Mouse (Mus musculus): ENCODE data around the gene Sytl3. TPM values are rescaled to one million over a fixed set of nuclear protein-coding genes. Genes with fewer than 3 reads are reported as not detected.
"Not testable (repeated sequence)": the region's sequence is repeated elsewhere in the genome, so short reads cannot be mapped to it uniquely, and the experiment has no call there.

Gene Sytl3
- polyA plus RNA-seq, 1 experiment from 2014 or later, result 0.28 TPM

DNA sequence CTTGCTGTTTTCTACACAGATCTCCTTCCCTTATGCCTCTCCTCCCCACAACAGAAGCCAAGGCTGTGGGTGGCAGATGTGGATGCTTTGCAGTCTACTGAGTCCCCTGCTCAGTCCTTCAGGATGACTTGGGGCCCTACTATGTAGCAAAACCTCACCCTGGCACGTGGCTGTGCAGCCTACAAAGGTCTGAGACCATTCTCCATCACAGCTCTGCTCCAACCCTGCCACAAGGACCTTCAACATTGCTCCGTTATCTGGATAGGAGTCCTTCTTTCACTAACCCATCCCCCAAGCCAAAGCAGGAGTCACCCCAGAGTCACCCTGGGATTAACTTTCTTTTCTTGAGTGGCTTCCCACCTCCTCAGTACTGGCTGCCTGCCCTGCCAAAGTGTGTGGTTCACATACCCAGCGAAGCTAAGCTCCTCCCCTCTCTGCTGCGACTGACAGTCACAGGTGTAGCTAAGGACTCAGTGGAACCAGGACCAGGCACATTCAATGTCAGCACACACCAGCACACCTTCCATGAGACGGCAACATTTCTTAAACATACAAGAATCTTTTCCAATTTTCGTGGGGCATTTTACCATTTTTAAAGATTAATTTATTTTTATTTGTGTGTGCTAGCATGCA is 33.9 kb upstream of the Sytl3 start:
- not testable (repeated sequence) for H3K4me3 ChIP-seq (ENCODE audit: low read depth, low read length); ATAC-seq (ENCODE audit: low read depth); H3K27me3 ChIP-seq (ENCODE audit: control insufficient read depth, insufficient read depth, low read depth, low read length); H3K9me3 ChIP-seq (replicated peaks; ENCODE audit: control insufficient read depth, low read length); H3K27ac ChIP-seq (ENCODE audit: low read length); H3K4me2 ChIP-seq (ENCODE audit: low read depth, low read length); H3K36me3 ChIP-seq (ENCODE audit: control insufficient read depth, insufficient read depth); H3K4me1 ChIP-seq (ENCODE audit: control insufficient read depth, low read depth, low read length); H3K9ac ChIP-seq (ENCODE audit: low read depth, low read length)
- 25% methylated on average over 1 of the region's 6 CpGs for WGBS (ENCODE audit: insufficient replicate concordance)

DNA sequence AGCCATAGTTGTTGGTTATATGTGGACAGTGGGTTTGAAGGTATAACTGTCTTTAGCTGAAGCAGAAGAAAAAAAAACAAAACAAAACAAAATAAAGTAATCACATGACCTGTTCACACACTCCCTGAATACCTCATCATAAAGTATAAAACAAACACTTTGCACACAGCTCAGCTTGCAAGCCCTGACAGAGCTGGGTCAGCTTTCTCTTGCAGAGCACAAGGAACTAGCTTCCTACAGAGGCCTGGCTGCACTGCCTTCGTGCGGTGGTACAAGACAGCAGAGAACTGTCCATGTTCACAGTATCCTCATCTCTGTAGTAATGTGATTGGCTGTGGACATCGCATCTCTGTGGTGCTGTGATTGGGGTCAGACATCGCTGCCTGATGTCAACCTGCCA is 28.5 kb upstream of the Sytl3 start:
- not testable (repeated sequence) for H3K4me2 ChIP-seq (ENCODE audit: low read depth, low read length); H3K27ac ChIP-seq (ENCODE audit: low read length); H3K9ac ChIP-seq (ENCODE audit: low read depth, low read length); H3K36me3 ChIP-seq (ENCODE audit: control insufficient read depth, insufficient read depth); H3K4me1 ChIP-seq (ENCODE audit: control insufficient read depth, low read depth, low read length); H3K9me3 ChIP-seq (replicated peaks; ENCODE audit: control insufficient read depth, low read length); H3K27me3 ChIP-seq (ENCODE audit: control insufficient read depth, insufficient read depth, low read depth, low read length); H3K4me3 ChIP-seq (ENCODE audit: low read depth, low read length); ATAC-seq (ENCODE audit: low read depth)
- WGBS (ENCODE audit: insufficient replicate concordance), result 81% methylated on average over 4 of the region's 4 CpGs

DNA sequence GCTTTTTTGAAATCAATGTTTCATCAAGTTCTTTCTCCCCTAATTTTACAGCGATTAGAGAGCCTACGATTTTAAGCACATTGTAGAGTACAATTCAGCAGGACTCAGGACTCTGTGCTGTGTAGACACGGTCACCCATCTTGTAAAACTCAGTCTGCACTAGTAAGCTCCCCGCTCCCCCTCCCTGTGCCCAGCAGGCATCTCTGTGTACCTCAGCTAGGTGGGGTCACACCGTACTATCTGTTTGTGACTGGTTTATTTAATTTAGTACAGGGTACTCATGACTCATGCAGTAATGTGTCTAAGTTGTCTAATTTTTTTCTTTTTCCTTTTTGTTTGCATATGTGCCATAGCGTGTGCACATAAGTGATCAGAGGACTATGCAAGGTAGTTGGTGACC is 26.0 kb upstream of the Sytl3 start:
- not testable (repeated sequence) for H3K27me3 ChIP-seq (ENCODE audit: control insufficient read depth, insufficient read depth, low read depth, low read length); H3K4me2 ChIP-seq (ENCODE audit: low read depth, low read length); H3K36me3 ChIP-seq (ENCODE audit: control insufficient read depth, insufficient read depth); H3K4me1 ChIP-seq (ENCODE audit: control insufficient read depth, low read depth, low read length); H3K9me3 ChIP-seq (replicated peaks; ENCODE audit: control insufficient read depth, low read length); ATAC-seq (ENCODE audit: low read depth); H3K4me3 ChIP-seq (ENCODE audit: low read depth, low read length); H3K9ac ChIP-seq (ENCODE audit: low read depth, low read length); H3K27ac ChIP-seq (ENCODE audit: low read length)
- WGBS (ENCODE audit: insufficient replicate concordance), result 71% methylated on average over 6 of the region's 6 CpGs

DNA sequence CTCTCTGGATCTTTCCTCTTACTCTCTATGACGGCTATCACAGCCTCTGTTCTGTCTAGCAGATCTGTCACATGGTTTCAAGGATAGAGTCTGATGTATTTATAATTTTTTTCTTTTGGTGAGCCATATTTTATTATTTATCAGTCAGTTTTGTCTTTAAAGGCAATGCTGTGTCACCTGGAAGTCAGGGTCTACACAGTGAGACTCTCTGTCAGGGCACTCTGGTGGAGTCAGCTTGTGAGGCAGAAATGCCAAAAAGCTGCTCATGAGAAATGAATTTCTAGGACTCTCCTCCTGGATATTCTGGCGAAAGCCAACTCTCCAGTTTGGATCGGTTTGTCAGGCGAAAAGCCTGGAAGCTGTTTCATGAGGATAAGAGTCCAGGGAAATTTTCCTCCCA is 23.1 kb upstream of the Sytl3 start:
- not testable (repeated sequence) for H3K9ac ChIP-seq (ENCODE audit: low read depth, low read length)
- WGBS (ENCODE audit: insufficient replicate concordance), result 56% methylated on average over 1 of the region's 4 CpGs

DNA sequence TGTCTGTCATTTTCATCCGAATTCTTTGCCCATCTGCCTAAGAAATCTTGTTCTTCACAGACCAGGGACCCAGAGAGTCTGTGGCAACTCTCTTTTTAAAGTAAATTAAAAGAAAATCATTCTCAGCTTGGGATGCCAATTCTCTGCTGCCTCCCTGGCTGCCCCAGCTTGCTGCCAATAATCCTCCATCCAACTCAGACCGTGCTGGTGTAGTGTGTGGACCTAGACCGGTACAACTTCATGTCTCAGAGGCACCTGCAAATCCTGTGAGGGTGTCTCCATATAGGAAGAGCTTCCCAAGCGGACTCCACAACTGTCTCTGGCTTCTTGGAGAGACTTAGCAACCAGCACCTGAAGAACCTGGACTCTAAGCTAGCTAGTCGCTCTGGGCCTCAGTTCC is 22.0 kb upstream of the Sytl3 start:
- Histone ChIP-seq H3K4me2 (ENCODE audit: low read depth, low read length) (no peak overlapping the region), H3K27ac (ENCODE audit: low read length) (no peak overlapping the region), H3K9me3 (replicated peaks; ENCODE audit: control insufficient read depth, low read length) (no peaks in the 10 kb centered on the region), H3K4me1 (ENCODE audit: control insufficient read depth, low read depth, low read length) (no peaks in the 10 kb centered on the region), H3K4me3 (ENCODE audit: low read depth, low read length) (no peak overlapping the region), H3K27me3 (ENCODE audit: control insufficient read depth, insufficient read depth, low read depth, low read length) (no peaks in the 10 kb centered on the region), H3K9ac (ENCODE audit: low read depth, low read length) (no peak overlapping the region), H3K36me3 (ENCODE audit: control insufficient read depth, insufficient read depth) (no peaks in the 10 kb centered on the region)
- no peak for ATAC-seq (ENCODE audit: low read depth)
- 70% methylated on average over 5 of the region's 5 CpGs for WGBS (ENCODE audit: insufficient replicate concordance)

More for the DNA sequence above, 23.1 kb upstream of the Sytl3 start:
- not testable (repeated sequence) for H3K36me3 ChIP-seq (ENCODE audit: control insufficient read depth, insufficient read depth); H3K9me3 ChIP-seq (replicated peaks; ENCODE audit: control insufficient read depth, low read length); H3K27ac ChIP-seq (ENCODE audit: low read length); H3K4me3 ChIP-seq (ENCODE audit: low read depth, low read length); ATAC-seq (ENCODE audit: low read depth); H3K4me1 ChIP-seq (ENCODE audit: control insufficient read depth, low read depth, low read length); H3K27me3 ChIP-seq (ENCODE audit: control insufficient read depth, insufficient read depth, low read depth, low read length); H3K4me2 ChIP-seq (ENCODE audit: low read depth, low read length)

DNA sequence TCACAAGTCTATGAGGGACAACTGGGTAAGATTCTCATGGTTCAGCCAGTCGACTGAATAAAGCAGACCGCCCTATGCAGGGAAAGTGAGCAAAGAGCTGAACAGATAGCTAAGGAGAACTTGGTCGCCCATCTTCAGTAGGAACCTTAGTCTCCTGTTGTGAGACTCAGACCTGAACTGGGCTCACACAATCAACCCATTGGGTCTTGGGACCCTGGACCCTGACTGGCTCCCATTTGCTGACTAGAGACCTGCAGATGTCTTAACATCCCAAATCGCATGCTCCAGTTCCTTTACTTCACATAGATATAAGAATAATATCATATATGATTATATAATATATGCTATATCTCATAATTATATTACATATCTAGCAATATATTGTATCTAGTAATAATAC is 21.5 kb upstream of the Sytl3 start:
- H3K27ac ChIP-seq (ENCODE audit: low read length); H3K36me3 ChIP-seq (ENCODE audit: control insufficient read depth, insufficient read depth); ATAC-seq (ENCODE audit: low read depth); H3K27me3 ChIP-seq (ENCODE audit: control insufficient read depth, insufficient read depth, low read depth, low read length); H3K4me1 ChIP-seq (ENCODE audit: control insufficient read depth, low read depth, low read length); H3K4me3 ChIP-seq (ENCODE audit: low read depth, low read length); H3K9ac ChIP-seq (ENCODE audit: low read depth, low read length); H3K4me2 ChIP-seq (ENCODE audit: low read depth, low read length); H3K9me3 ChIP-seq (replicated peaks; ENCODE audit: control insufficient read depth, low read length): not testable (repeated sequence)
- 68% methylated on average over 4 of the region's 4 CpGs for WGBS (ENCODE audit: insufficient replicate concordance)

DNA sequence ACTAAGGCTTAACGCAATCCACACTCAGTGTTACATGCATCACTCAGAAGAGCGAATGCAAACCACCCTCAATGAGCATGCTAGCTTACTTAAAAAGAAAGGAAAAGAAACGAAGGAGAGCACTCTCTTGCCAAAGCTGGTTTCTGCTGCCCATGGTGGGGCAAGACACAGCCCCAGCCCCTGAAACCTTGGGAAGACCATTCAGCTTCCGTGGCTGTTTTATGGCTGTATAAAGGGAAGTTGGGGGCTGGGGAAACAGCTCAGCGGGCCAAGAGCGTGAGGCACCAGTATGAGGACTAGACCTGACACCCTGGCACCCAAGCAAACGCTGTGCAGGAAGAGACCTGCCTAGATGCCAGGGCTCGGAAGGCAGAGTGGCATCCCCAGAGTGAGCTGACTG is 20.4 kb upstream of the Sytl3 start:
- not testable (repeated sequence) for H3K4me1 ChIP-seq (ENCODE audit: control insufficient read depth, low read depth, low read length); ATAC-seq (ENCODE audit: low read depth); H3K4me3 ChIP-seq (ENCODE audit: low read depth, low read length); H3K36me3 ChIP-seq (ENCODE audit: control insufficient read depth, insufficient read depth); H3K9me3 ChIP-seq (replicated peaks; ENCODE audit: control insufficient read depth, low read length); H3K27ac ChIP-seq (ENCODE audit: low read length); H3K27me3 ChIP-seq (ENCODE audit: control insufficient read depth, insufficient read depth, low read depth, low read length); H3K9ac ChIP-seq (ENCODE audit: low read depth, low read length); H3K4me2 ChIP-seq (ENCODE audit: low read depth, low read length)
- WGBS (ENCODE audit: insufficient replicate concordance), result 55% methylated on average over 8 of the region's 8 CpGs

DNA sequence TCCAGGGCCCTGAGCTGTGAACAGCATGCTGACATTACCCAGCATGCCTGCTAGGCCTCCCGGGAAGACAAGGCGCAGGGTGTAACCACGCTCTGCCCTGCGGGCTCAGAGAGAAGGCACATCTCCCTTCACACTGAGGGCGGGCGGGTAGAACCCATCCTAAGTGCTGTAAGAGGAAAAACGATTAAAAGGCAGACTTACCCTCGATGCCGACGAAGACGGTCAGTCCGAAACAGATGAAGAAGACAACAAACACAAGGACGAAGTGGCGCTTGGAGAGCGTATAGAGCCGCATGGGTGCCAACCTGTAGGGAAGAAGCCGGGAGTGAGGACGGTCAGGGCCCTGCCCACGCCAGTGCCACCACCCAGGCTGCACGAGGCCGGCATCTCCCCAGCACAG is 19.4 kb upstream of the Sytl3 start:
- not testable (repeated sequence) for H3K4me2 ChIP-seq (ENCODE audit: low read depth, low read length); H3K36me3 ChIP-seq (ENCODE audit: control insufficient read depth, insufficient read depth); H3K4me3 ChIP-seq (ENCODE audit: low read depth, low read length); H3K4me1 ChIP-seq (ENCODE audit: control insufficient read depth, low read depth, low read length); H3K9ac ChIP-seq (ENCODE audit: low read depth, low read length); H3K27me3 ChIP-seq (ENCODE audit: control insufficient read depth, insufficient read depth, low read depth, low read length); H3K27ac ChIP-seq (ENCODE audit: low read length); H3K9me3 ChIP-seq (replicated peaks; ENCODE audit: control insufficient read depth, low read length); ATAC-seq (ENCODE audit: low read depth)
- 77% methylated on average over 14 of the region's 21 CpGs for WGBS (ENCODE audit: insufficient replicate concordance)

DNA sequence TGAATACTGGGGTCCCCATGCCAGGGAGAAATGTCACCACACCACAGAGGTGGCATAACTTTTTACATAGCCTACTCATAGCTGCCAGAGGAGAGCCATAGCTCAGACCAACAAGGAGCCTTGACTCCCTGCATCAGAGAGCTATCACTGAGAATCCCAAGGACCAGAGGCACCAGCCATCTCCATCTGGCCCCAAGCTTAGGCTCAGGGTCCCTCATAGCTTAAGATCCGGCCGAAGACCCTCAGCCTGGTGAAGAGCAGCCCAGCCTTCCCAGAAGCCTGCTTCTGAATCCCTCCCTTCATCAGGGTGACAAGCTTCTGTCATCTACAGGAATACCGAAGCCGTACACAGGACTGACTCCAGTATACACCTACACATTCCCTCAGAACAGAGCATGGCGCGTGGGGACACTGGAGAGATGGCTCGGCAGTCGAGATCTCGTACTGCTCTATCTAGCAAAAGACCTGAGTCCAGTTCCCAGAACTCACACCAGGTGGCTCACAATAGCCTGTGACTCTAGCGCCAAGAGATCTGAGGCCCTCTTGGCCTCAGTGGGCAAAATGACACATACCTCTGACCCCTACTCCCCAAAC is 18.8 kb upstream of the Sytl3 start:
- not testable (repeated sequence) for H3K9me3 ChIP-seq (replicated peaks; ENCODE audit: control insufficient read depth, low read length); H3K4me3 ChIP-seq (ENCODE audit: low read depth, low read length); H3K4me2 ChIP-seq (ENCODE audit: low read depth, low read length); ATAC-seq (ENCODE audit: low read depth); H3K36me3 ChIP-seq (ENCODE audit: control insufficient read depth, insufficient read depth); H3K27me3 ChIP-seq (ENCODE audit: control insufficient read depth, insufficient read depth, low read depth, low read length); H3K9ac ChIP-seq (ENCODE audit: low read depth, low read length); H3K27ac ChIP-seq (ENCODE audit: low read length); H3K4me1 ChIP-seq (ENCODE audit: control insufficient read depth, low read depth, low read length)
- WGBS (ENCODE audit: insufficient replicate concordance), result 59% methylated on average over 10 of the region's 10 CpGs
